Mouse (Mus musculus) spleen, adult 12 weeks (tissue): ENCODE measurements around the gene Usp22.
"Not testable (repeated sequence)": the region's sequence is repeated elsewhere in the genome, so short reads cannot be mapped to it uniquely, and the experiment has no call there.

Source experiments
- DNase-seq: peaks from one replicate; pipeline ENCODE4 v3.0.0; 2022; ENCODE audit warnings: low spot score

The Usp22 gene

DNA sequence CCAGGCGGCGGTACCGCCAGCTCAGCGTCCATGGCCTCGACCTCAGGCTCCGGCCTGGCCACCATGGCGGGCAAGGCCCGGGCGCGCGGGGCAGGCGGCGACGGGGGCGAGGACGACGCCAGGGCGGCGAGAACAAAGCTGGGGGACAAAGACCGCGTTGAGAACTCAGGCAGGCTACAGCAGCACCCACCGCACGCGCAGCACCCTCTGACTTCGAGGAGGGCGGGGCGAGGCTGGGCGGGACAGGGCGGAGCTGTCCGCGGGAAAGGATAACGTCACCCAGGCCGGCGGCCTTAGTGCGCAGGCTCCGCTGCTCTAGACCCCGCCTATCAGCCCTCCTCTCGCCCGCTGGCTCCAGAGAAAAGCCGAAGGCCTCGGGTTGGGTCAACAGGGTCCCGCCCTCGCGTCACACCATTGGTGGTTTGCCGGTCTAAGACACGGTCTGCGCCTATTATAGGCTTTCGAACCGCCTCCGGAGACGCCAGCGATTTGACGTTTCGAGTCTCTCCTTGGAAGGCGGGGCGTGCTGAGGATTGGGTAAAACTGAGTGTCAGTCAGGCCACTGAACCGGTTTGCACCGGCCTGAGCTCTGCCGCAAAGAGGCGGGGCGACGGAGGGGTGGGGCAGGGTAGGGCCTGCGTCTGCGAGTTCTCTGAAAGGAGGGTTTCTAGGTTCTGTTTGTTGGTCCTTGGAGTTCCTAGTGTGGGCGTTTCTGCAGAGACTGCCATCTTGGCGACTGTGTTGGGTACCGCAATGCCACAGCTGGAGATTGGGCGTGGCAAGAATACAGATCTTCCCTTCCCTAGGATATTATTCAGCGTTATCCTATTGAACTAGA, at the start of gene Usp22:
Gene Usp22, minus strand, starts transcription at position 235 of the 838 bp plus-strand sequence.
- peak; percentile 97 for DNase-seq

GRCm38 (mm10) chr11:61224234-61224744, 49.4 kb upstream of the Usp22 start:
- no peak for DNase-seq

- no peak for DNase-seq
Observed at GRCm38 (mm10) chr11:61222971-61223745, 48.3 kb upstream of the Usp22 start.

- DNase-seq: no peak
Observed at GRCm38 (mm10) chr11:61222007-61222406, 47.2 kb upstream of the Usp22 start.

GRCm38 (mm10) chr11:61220156-61220881, 45.5 kb upstream of the Usp22 start:
- no peak for DNase-seq

DNA sequence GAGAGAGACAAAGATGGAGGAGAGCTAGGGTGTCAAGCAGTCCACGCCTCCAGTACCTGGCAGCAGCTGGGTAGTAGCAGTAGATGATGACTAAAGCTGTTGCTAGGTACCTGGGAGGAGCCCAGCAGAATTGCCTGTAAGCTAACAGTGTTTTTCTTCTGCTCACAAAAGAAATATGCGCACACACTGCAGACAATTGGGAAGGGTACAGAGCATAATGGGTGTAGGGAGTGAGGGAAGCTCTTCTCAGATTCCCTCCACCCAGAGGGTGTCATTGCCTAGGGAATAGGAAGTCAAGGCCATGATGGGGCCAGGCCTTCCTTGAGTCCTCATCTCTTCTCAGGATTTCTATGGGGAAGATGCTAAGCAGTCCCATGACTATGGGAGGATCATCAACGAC, 41.1 kb upstream of the Usp22 start:
- DNase-seq: no peak

DNA sequence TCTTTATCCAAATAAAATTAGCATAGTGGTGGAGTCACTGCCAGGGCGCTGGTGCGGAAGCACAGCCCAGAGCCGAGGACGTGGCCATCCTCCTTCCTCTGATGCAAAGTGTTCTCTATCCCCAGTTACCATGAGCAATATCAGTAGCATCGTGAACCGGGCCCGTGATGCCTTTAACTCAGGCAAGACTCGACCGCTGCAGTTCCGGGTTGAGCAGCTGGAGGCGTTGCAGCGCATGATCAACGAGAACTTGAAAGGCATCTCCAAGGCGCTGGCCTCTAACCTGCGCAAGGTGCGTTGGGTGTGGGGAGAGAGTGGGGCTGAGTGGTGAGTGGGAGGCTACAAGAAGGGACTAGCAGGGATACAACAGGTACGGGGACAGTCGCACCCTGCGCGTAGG, 37.2 kb upstream of the Usp22 start:
- no peak for DNase-seq

DNA sequence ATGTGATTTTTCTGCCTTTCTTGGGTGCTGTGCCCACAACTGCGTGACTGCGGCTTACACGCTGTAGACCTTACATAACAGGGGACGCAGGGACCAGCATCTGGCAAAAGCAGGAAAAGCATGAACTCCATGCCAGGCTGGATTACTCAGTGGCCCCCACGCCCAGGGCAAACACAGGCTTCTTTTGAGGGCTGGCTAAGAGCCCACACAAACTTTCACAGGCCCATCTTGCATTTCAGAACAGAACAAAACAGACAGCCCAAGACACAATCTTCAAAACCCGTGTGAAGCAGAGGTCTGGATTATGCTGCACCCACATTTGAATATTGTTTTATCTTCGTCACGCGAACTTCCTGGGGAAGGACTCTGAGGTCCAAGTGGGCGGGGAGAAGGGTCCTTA, 33.5 kb upstream of the Usp22 start:
- DNase-seq: no peak

- DNase-seq: no peak
Observed at GRCm38 (mm10) chr11:61207487-61208246, 32.8 kb upstream of the Usp22 start, which contains the start of gene Aldh3a1. Aldh3a1 (plus strand) TSS chr11:61207537.

- no peak for DNase-seq
Observed at GRCm38 (mm10) chr11:61206136-61206535, 31.3 kb upstream of the Usp22 start.

GRCm38 (mm10) chr11:61205167-61205950, 30.5 kb upstream of the Usp22 start:
- no peak for DNase-seq

- DNase-seq: no peak
Observed at GRCm38 (mm10) chr11:61202810-61203209, 28.0 kb upstream of the Usp22 start.

DNA sequence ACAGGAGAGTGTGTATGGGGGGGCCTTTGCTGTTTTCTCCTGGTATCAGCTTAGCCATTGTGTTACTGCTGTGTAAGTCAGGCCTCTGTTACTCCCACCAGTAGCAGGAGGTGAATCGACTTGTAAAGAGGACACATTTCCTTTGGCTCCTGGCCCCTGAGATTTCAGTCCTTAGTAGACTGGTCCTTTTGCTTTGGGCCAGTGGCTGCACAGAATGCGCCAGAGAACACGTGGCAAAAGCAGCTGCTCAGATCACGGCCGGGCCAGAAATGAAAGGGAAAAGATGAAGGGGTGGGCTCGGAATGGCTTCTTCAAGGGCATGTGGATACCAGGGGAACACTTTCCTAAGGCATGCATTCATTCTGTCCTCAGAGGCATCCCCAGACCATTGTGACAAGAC, 27.3 kb upstream of the Usp22 start:
- DNase-seq: no peak

DNA sequence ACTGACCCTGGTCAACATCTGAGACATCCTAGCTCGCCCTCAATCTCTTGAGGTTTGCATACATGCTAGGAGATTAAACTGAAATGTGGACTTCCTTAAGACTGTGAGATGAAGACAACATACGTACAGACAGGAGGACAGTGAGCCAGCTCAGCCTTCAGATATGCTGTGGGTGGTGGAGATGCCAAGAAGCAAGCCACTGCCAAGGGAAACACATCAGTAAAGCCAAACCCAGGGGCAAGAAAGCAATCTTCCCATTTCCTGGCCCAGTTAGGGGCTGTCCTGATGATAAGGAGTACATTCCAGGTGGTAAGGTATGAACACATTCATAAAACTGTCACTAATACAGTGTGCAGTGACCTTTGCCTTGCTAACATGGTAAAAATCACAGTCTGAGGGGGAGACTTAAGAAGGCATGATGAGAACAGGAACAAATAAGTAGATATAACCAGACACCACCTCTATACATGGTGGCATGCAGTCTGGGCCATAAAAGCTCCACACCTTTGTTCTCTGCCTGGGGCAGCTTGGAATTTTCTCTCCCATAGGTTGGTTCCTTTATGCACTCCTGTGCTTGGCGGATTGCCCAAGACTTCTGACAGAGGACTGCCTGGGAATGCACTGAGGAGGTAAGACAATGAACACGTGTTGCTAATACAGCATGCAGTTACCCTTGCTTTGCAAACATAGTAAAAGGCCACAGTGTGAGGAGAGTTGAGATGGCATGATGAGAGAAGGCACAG, 24.9 kb upstream of the Usp22 start:
- DNase-seq: no peak

- DNase-seq: no peak
Observed at GRCm38 (mm10) chr11:61197935-61198334, 23.1 kb upstream of the Usp22 start.

GRCm38 (mm10) chr11:61196616-61197353, 21.9 kb upstream of the Usp22 start:
- no peak for DNase-seq

GRCm38 (mm10) chr11:61193392-61193791, 18.5 kb upstream of the Usp22 start:
- peak; percentile 49 for DNase-seq

DNA sequence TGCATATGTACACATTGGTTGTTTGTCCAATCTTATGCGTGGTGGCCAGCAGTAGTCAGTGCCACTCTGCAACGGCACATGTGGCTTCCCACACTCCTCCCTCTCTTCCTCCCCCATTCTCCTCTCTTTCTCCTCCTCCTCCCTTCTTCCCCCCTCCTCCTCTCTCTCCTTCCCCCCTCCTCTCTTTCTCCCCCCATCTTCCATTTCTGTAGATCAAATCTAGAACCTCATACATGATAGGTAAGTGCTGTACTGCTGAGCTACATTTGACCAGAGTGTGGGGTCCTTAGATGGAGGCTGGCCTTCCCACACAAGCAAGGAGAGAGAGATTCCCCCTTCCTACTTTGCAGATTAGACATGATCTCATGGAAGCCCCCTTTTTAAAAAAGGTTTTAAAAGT, 17.9 kb upstream of the Usp22 start:
- DNase-seq: no peak

GRCm38 (mm10) chr11:61192123-61192522, 17.3 kb upstream of the Usp22 start:
- DNase-seq: not testable (repeated sequence)
